Mouse (Mus musculus): ENCODE data around the gene Aff3. TPM values are rescaled to one million over a fixed set of nuclear protein-coding genes. Genes with fewer than 3 reads are reported as not detected.
"Not testable (repeated sequence)": the region's sequence is repeated elsewhere in the genome, so short reads cannot be mapped to it uniquely, and the experiment has no call there.

Aff3 gene
- polyA plus RNA-seq, 1 experiment from 2014 or later: 2.1 TPM

GRCm38 (mm10) chr1:38439751-38440470 is 224.8 kb downstream of the Aff3 start:
- WGBS: 49% methylated on average over 4 of the region's 4 CpGs
- H3K4me3 ChIP-seq (ENCODE audit: low read depth, low read length): no peak overlapping the region
- H3K4me1 ChIP-seq (replicated peaks; ENCODE audit: control insufficient read depth, insufficient read depth, low read length): no peaks in the 10 kb centered on the region
- H3K4me2 ChIP-seq (replicated peaks; ENCODE audit: low read depth): no peak overlapping the region
- no peak for ATAC-seq
- no peak for TF ChIP-seq CTCF (IDR thresholded peaks at IDR 0.05; ENCODE audit: low read depth)
- H3K9ac ChIP-seq (ENCODE audit: low read depth, low read length): no peak overlapping the region
- no peaks in the 10 kb centered on the region for H3K36me3 ChIP-seq (ENCODE audit: control insufficient read depth, insufficient read depth)
- H3K27me3 ChIP-seq (replicated peaks; ENCODE audit: control insufficient read depth, insufficient read depth, low read length): no peaks in the 10 kb centered on the region
- no peaks in the 10 kb centered on the region for H3K9me3 ChIP-seq (ENCODE audit: control insufficient read depth)
- H3K27ac ChIP-seq (ENCODE audit: low read depth, low read length): no peak overlapping the region

GRCm38 (mm10) chr1:38438447-38438846 is 226.3 kb downstream of the Aff3 start:
- WGBS: 52% methylated on average over 4 of the region's 4 CpGs
- no peak overlapping the region for H3K27ac ChIP-seq (ENCODE audit: low read depth, low read length)
- no peak overlapping the region for H3K9ac ChIP-seq (ENCODE audit: low read depth, low read length)
- H3K9me3 ChIP-seq (ENCODE audit: control insufficient read depth): no peaks in the 10 kb centered on the region
- no peak overlapping the region for H3K4me3 ChIP-seq (ENCODE audit: low read depth, low read length)
- H3K4me1 ChIP-seq (replicated peaks; ENCODE audit: control insufficient read depth, insufficient read depth, low read length): no peaks in the 10 kb centered on the region
- no peaks in the 10 kb centered on the region for H3K36me3 ChIP-seq (ENCODE audit: control insufficient read depth, insufficient read depth)
- H3K27me3 ChIP-seq (replicated peaks; ENCODE audit: control insufficient read depth, insufficient read depth, low read length): no peaks in the 10 kb centered on the region
- TF ChIP-seq CTCF (IDR thresholded peaks at IDR 0.05; ENCODE audit: low read depth): no peak
- ATAC-seq: no peak
- H3K4me2 ChIP-seq (replicated peaks; ENCODE audit: low read depth): no peak overlapping the region

GRCm38 (mm10) chr1:38437671-38438070 is 227.1 kb downstream of the Aff3 start:
- Histone ChIP-seq H3K4me2 (replicated peaks; ENCODE audit: low read depth) (no peak overlapping the region), H3K4me3 (ENCODE audit: low read depth, low read length) (no peak overlapping the region), H3K36me3 (ENCODE audit: control insufficient read depth, insufficient read depth) (no peaks in the 10 kb centered on the region), H3K27ac (ENCODE audit: low read depth, low read length) (no peak overlapping the region), H3K9ac (ENCODE audit: low read depth, low read length) (no peak overlapping the region), H3K9me3 (ENCODE audit: control insufficient read depth) (no peaks in the 10 kb centered on the region), H3K27me3 (replicated peaks; ENCODE audit: control insufficient read depth, insufficient read depth, low read length) (no peaks in the 10 kb centered on the region), H3K4me1 (replicated peaks; ENCODE audit: control insufficient read depth, insufficient read depth, low read length) (no peaks in the 10 kb centered on the region)
- WGBS: 61% methylated on average over 4 of the region's 4 CpGs
- no peak for ATAC-seq
- TF ChIP-seq CTCF (IDR thresholded peaks at IDR 0.05; ENCODE audit: low read depth): no peak

GRCm38 (mm10) chr1:38436471-38437340 is 228.0 kb downstream of the Aff3 start:
- Histone ChIP-seq H3K27me3 (replicated peaks; ENCODE audit: control insufficient read depth, insufficient read depth, low read length) (no peaks in the 10 kb centered on the region), H3K27ac (ENCODE audit: low read depth, low read length) (no peak overlapping the region), H3K4me2 (replicated peaks; ENCODE audit: low read depth) (no peak overlapping the region), H3K9ac (ENCODE audit: low read depth, low read length) (no peak overlapping the region), H3K4me3 (ENCODE audit: low read depth, low read length) (no peak overlapping the region), H3K36me3 (ENCODE audit: control insufficient read depth, insufficient read depth) (no peaks in the 10 kb centered on the region), H3K9me3 (ENCODE audit: control insufficient read depth) (no peaks in the 10 kb centered on the region), H3K4me1 (replicated peaks; ENCODE audit: control insufficient read depth, insufficient read depth, low read length) (no peaks in the 10 kb centered on the region)
- ATAC-seq: no peak
- TF ChIP-seq CTCF (IDR thresholded peaks at IDR 0.05; ENCODE audit: low read depth): no peak
- WGBS: 57% methylated on average over 12 of the region's 12 CpGs

- not testable (repeated sequence) for H3K36me3 ChIP-seq (ENCODE audit: control insufficient read depth, insufficient read depth)
Measured at GRCm38 (mm10) chr1:38430311-38430710, 234.4 kb downstream of the Aff3 start.

More at GRCm38 (mm10) chr1:38430311-38430710, 234.4 kb downstream of the Aff3 start:
- H3K27me3 ChIP-seq (replicated peaks; ENCODE audit: control insufficient read depth, insufficient read depth, low read length); H3K4me2 ChIP-seq (replicated peaks; ENCODE audit: low read depth); H3K9ac ChIP-seq (ENCODE audit: low read depth, low read length); ATAC-seq; H3K9me3 ChIP-seq (ENCODE audit: control insufficient read depth); H3K27ac ChIP-seq (ENCODE audit: low read depth, low read length); H3K4me1 ChIP-seq (replicated peaks; ENCODE audit: control insufficient read depth, insufficient read depth, low read length); H3K4me3 ChIP-seq (ENCODE audit: low read depth, low read length): not testable (repeated sequence)
- 96% methylated on average over 12 of the region's 12 CpGs for WGBS
